Comparison of ENCODE assay signal across 13 mouse cellular contexts in the genomic region with DNA sequence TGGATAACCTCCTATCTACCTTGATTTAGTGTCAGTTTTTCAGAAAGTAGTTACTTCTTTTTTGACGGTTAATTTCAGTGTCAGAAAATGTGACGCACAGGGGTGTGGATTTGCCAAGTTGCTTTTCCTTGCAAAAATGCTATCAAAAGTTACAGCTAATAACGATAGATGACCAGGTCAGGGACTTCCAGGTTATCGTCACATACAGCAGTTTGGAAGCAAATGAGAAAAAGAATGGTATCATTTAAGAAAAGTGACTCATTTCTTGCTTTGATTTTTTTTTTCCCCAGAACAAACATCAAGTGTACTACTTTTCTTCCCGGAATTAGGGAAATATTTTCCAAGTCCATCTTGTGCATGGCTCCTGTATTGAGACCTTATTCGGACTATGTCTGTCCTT. TPM values are rescaled to one million over a fixed set of nuclear protein-coding genes. Genes with fewer than 3 reads are reported as not detected.
DNase-seq lines count a peak whose midpoint lies in the region; ATAC-seq lines count a peak whose summit lies in the region.
"Had no signal": no experiment of that assay in that cellular context is flagged by ENCODE, and none has a peak within 500 bp of the region (broad histone marks: within the 10 kb centered on the region; RNA-seq: fewer than 3 reads in every experiment).

No protein-coding gene starts in this region.

- ATAC-seq in forebrain, embryonic 13.5 days: no peak
- ATAC-seq in hindbrain, embryonic 15.5 days (ENCODE audit: low FRiP score, low read depth): no peak
- ATAC-seq in neural tube, embryonic 13.5 days (ENCODE audit: low read depth): no peak
- ATAC-seq in neural tube, embryonic 15.5 days (ENCODE audit: low FRiP score): no peak
- ATAC-seq in CD4-positive, CD25-positive, alpha-beta regulatory T cell, adult 4 months: no peak
- ATAC-seq: inflammation-experienced regulatory T-cells, adult 6 months had no signal

- peak overlapping the region; percentile 15 for H3K4me3 ChIP-seq in forebrain, embryonic 13.5 days
- H3K4me3 ChIP-seq in forebrain, embryonic 10.5 days: no peak overlapping the region
- peak overlapping the region; percentile 2; the same call in 1 of the 2 replicates for H3K4me3 ChIP-seq in hindbrain, embryonic 15.5 days
- H3K4me3 ChIP-seq in hindbrain, embryonic 10.5 days: no peak overlapping the region
- H3K4me3 ChIP-seq in neural tube, embryonic 13.5 days: peak overlapping the region; percentile 9; the same call in 1 of the 2 replicates
- no peak overlapping the region for H3K4me3 ChIP-seq in neural tube, embryonic 15.5 days (replicated peaks)

- H3K9ac ChIP-seq in forebrain, embryonic 13.5 days: peak overlapping the region; percentile 7
- H3K9ac ChIP-seq in hindbrain, embryonic 15.5 days: no peak overlapping the region
- H3K9ac ChIP-seq in neural tube, embryonic 13.5 days: no peak overlapping the region
- no peak overlapping the region for H3K9ac ChIP-seq in neural tube, embryonic 15.5 days (replicated peaks)

- H3K27me3 ChIP-seq in forebrain, embryonic 13.5 days: no peaks in the 10 kb centered on the region
- no peaks in the 10 kb centered on the region for H3K27me3 ChIP-seq in forebrain, embryonic 10.5 days (ENCODE audit: poor library complexity, severe bottlenecking)
- H3K27me3 ChIP-seq in hindbrain, embryonic 15.5 days: no peaks in the 10 kb centered on the region
- H3K27me3 ChIP-seq in hindbrain, embryonic 10.5 days (ENCODE audit: insufficient read depth, poor library complexity, severe bottlenecking): no peaks in the 10 kb centered on the region
- H3K27me3 ChIP-seq in neural tube, embryonic 13.5 days: no peaks in the 10 kb centered on the region
- H3K27me3 ChIP-seq in neural tube, embryonic 15.5 days (replicated peaks): no peaks in the 10 kb centered on the region

- peak overlapping the region; percentile 46 for H3K4me2 ChIP-seq in forebrain, embryonic 13.5 days
- peak overlapping the region; percentile 71 for H3K4me2 ChIP-seq in hindbrain, embryonic 15.5 days
- H3K4me2 ChIP-seq in neural tube, embryonic 13.5 days: no peak overlapping the region
- H3K4me2 ChIP-seq in neural tube, embryonic 15.5 days: no peak overlapping the region

- H3K36me3 ChIP-seq in forebrain, embryonic 13.5 days (ENCODE audit: poor library complexity, severe bottlenecking): no peaks in the 10 kb centered on the region
- no peaks in the 10 kb centered on the region for H3K36me3 ChIP-seq in forebrain, embryonic 10.5 days (replicated peaks)
- H3K36me3 ChIP-seq in hindbrain, embryonic 15.5 days: no peaks in the 10 kb centered on the region
- H3K36me3 ChIP-seq in hindbrain, embryonic 10.5 days: no peaks in the 10 kb centered on the region
- H3K36me3 ChIP-seq in neural tube, embryonic 13.5 days: no peaks in the 10 kb centered on the region
- H3K36me3 ChIP-seq in neural tube, embryonic 15.5 days: no peaks in the 10 kb centered on the region
- H3K36me3 ChIP-seq: G1E had no signal

- no peak overlapping the region for H3K27ac ChIP-seq in forebrain, embryonic 13.5 days
- H3K27ac ChIP-seq in forebrain, embryonic 10.5 days: no peak overlapping the region
- no peak overlapping the region for H3K27ac ChIP-seq in hindbrain, embryonic 15.5 days (replicated peaks)
- no peak overlapping the region for H3K27ac ChIP-seq in hindbrain, embryonic 10.5 days
- H3K27ac ChIP-seq in neural tube, embryonic 13.5 days (replicated peaks): no peak overlapping the region
- H3K27ac ChIP-seq in neural tube, embryonic 15.5 days (replicated peaks): no peak overlapping the region

- WGBS in forebrain, embryonic 13.5 days: 87% methylated on average over 6 of the region's 6 CpGs
- 90% methylated on average over 6 of the region's 6 CpGs for WGBS in forebrain, embryonic 10.5 days
- 85% methylated on average over 6 of the region's 6 CpGs for WGBS in hindbrain, embryonic 15.5 days
- WGBS in hindbrain, embryonic 10.5 days: 93% methylated on average over 6 of the region's 6 CpGs
- WGBS in neural tube, embryonic 13.5 days: 87% methylated on average over 6 of the region's 6 CpGs
- 94% methylated on average over 6 of the region's 6 CpGs for WGBS in neural tube, embryonic 15.5 days

- H3K4me1 ChIP-seq in forebrain, embryonic 13.5 days: peaks cover 24% of the 10 kb centered on the region
- peaks cover 24% of the 10 kb centered on the region for H3K4me1 ChIP-seq in forebrain, embryonic 10.5 days
- peaks cover 13% of the 10 kb centered on the region for H3K4me1 ChIP-seq in hindbrain, embryonic 15.5 days (replicated peaks)
- H3K4me1 ChIP-seq in hindbrain, embryonic 10.5 days (replicated peaks): peaks cover 26% of the 10 kb centered on the region
- H3K4me1 ChIP-seq in neural tube, embryonic 13.5 days (replicated peaks): peaks cover 8% of the 10 kb centered on the region
- peaks cover 7% of the 10 kb centered on the region; the same call in 1 of the 2 replicates for H3K4me1 ChIP-seq in neural tube, embryonic 15.5 days

- no peaks in the 10 kb centered on the region for H3K9me3 ChIP-seq in forebrain, embryonic 13.5 days (replicated peaks)
- H3K9me3 ChIP-seq in forebrain, embryonic 10.5 days: no peaks in the 10 kb centered on the region
- H3K9me3 ChIP-seq in hindbrain, embryonic 15.5 days: no peaks in the 10 kb centered on the region
- H3K9me3 ChIP-seq in hindbrain, embryonic 10.5 days: no peaks in the 10 kb centered on the region
- no peaks in the 10 kb centered on the region for H3K9me3 ChIP-seq in neural tube, embryonic 13.5 days
- no peaks in the 10 kb centered on the region for H3K9me3 ChIP-seq in neural tube, embryonic 15.5 days (replicated peaks)
- H3K9me3 ChIP-seq: G1E had no signal

- no peak for DNase-seq in forebrain, embryonic 10.5 days (ENCODE audit: extremely low spot score, low spot score)
- DNase-seq in hindbrain, embryonic 10.5 days (ENCODE audit: low spot score): no peak
- no peak for DNase-seq in adrenal gland, postnatal 25 days
- DNase-seq: thymus, postnatal 4 days had no signal

RNA-seq across cellular contexts. Expression of a gene that starts 0.6 kb away (rescaled TPM):
- polyA plus RNA-seq in forebrain, embryonic 13.5 days (2015; fragmentation: Nextera tagmentation; extraction: Ambion mirVana): not detected in 2 replicates
- not detected in 2 replicates for polyA plus RNA-seq in forebrain, embryonic 10.5 days (2016; fragmentation: Nextera tagmentation; extraction: Ambion mirVana)
- not detected in 2 replicates for polyA plus RNA-seq in hindbrain, embryonic 15.5 days (2015; fragmentation: Nextera tagmentation; extraction: Ambion mirVana)
- not detected in 2 replicates for polyA plus RNA-seq in hindbrain, embryonic 10.5 days (2016; fragmentation: Nextera tagmentation; extraction: Ambion mirVana)
- polyA plus RNA-seq in neural tube, embryonic 13.5 days (2015; fragmentation: Nextera tagmentation; extraction: Ambion mirVana): not detected in 2 replicates
- not detected in 2 replicates for polyA plus RNA-seq in neural tube, embryonic 15.5 days (2015; fragmentation: Nextera tagmentation; extraction: Ambion mirVana)
- not detected for polyA plus RNA-seq in CD4-positive, CD25-positive, alpha-beta regulatory T cell, adult 4 months (2017; shearing (Covaris generic))
- not detected in 2 replicates for total RNA-seq in adrenal gland, postnatal 25 days (2021)
- total RNA-seq: G1E; left cerebral cortex, postnatal 36 days had no signal
- polyA plus RNA-seq: frontal cortex, adult 2 months; G1E; inflammation-experienced regulatory T-cells, adult 6 months had no signal

RNA-seq across cellular contexts. Expression of a gene that starts 1.4 kb away (rescaled TPM):
- polyA plus RNA-seq in forebrain, embryonic 13.5 days (2015; fragmentation: Nextera tagmentation; extraction: Ambion mirVana): 10.0 and 14.9 TPM in 2 replicates
- 1.0 and 1.7 TPM in 2 replicates for polyA plus RNA-seq in forebrain, embryonic 10.5 days (2016; fragmentation: Nextera tagmentation; extraction: Ambion mirVana)
- 9.9 and 11.3 TPM in 2 replicates for polyA plus RNA-seq in hindbrain, embryonic 15.5 days (2015; fragmentation: Nextera tagmentation; extraction: Ambion mirVana)
- 1.9 and 2.6 TPM in 2 replicates for polyA plus RNA-seq in hindbrain, embryonic 10.5 days (2016; fragmentation: Nextera tagmentation; extraction: Ambion mirVana)
- polyA plus RNA-seq in neural tube, embryonic 13.5 days (2015; fragmentation: Nextera tagmentation; extraction: Ambion mirVana): 6.4 and 9.4 TPM in 2 replicates
- polyA plus RNA-seq in neural tube, embryonic 15.5 days (2015; fragmentation: Nextera tagmentation; extraction: Ambion mirVana): 7.2 and 7.3 TPM in 2 replicates
- polyA plus RNA-seq in CD4-positive, CD25-positive, alpha-beta regulatory T cell, adult 4 months (2017; shearing (Covaris generic)): under 1 TPM in 1 of 2 experiments, not detected in 1; 0.12 TPM
- 56.5 and 66.8 TPM in 2 replicates for total RNA-seq in adrenal gland, postnatal 25 days (2021)
- polyA plus RNA-seq: G1E; inflammation-experienced regulatory T-cells, adult 6 months had no signal

Comparison
In these comparisons a context has a peak if more than half of its experiments do, and no peak if none do; other contexts are left out.
1. H3K4me3 ChIP-seq: peak in forebrain, embryonic 13.5 days (single experiment), hindbrain, embryonic 15.5 days (single experiment) and neural tube, embryonic 13.5 days (single experiment); none in forebrain, embryonic 10.5 days (single experiment), hindbrain, embryonic 10.5 days (single experiment) and neural tube, embryonic 15.5 days (single experiment).
2. H3K4me2 ChIP-seq: peak in forebrain, embryonic 13.5 days (single experiment) and hindbrain, embryonic 15.5 days (single experiment); none in neural tube, embryonic 13.5 days (single experiment) and neural tube, embryonic 15.5 days (single experiment).